In genomic region chr3:37182415-37183269, GRCm38 (mm10) we compare ENCODE assay signal across 8 mouse cellular contexts. TPM values are rescaled to one million over a fixed set of nuclear protein-coding genes. Genes with fewer than 3 reads are reported as not detected.
DNase-seq lines count a peak whose midpoint lies in the region; ATAC-seq and TF ChIP-seq lines count a peak whose summit lies in the region.

No protein-coding gene starts in this region.

- H3K4me3 ChIP-seq in gastrocnemius, adult 2 months = no peak overlapping the region
- H3K4me3 ChIP-seq in limb, embryonic 14.5 days (replicated peaks; ENCODE audit: low read length) = no peak overlapping the region
- H3K4me3 ChIP-seq in kidney, embryonic 14.5 days (ENCODE audit: low read length) = no peak overlapping the region

- H3K4me1 ChIP-seq in limb, embryonic 14.5 days (ENCODE audit: control insufficient read depth, insufficient read depth, low read length) = 0 out of 2 replicates have a peak, but pooled peaks cover 3% of the 10 kb centered on the region
- peaks cover 4% of the 10 kb centered on the region; the same call in 1 of the 2 replicates for H3K4me1 ChIP-seq in kidney, embryonic 14.5 days (ENCODE audit: control insufficient read depth, insufficient read depth, low read length)

- no peaks in the 10 kb centered on the region for H3K36me3 ChIP-seq in limb, embryonic 14.5 days (ENCODE audit: control insufficient read depth, insufficient read depth, low read length)
- H3K36me3 ChIP-seq in kidney, embryonic 14.5 days (ENCODE audit: control insufficient read depth, insufficient read depth, low read length) = no peaks in the 10 kb centered on the region

- intact Hi-C loops in gastrocnemius, adult 2 months (cut with DNase I) = no loop called here

- ATAC-seq in frontal cortex, adult (ENCODE audit: low TSS enrichment) = peak; percentile 41
- ATAC-seq in limb, embryonic 14.5 days (ENCODE audit: low FRiP score, low read depth) = no peak
- ATAC-seq in kidney, embryonic 14.5 days (ENCODE audit: low FRiP score, low TSS enrichment) = no peak
- no peak for ATAC-seq in megakaryocyte-erythroid progenitor cell, adult 5-6 weeks (replicated peaks; ENCODE audit: low FRiP score, low TSS enrichment, poor library complexity, severe bottlenecking)

- no peak for DNase-seq in frontal cortex, postnatal 25 days (ENCODE audit: low spot score in 2 of 2)
- DNase-seq in ZHBTc4 (ENCODE audit: low read depth, low spot score) = peak; percentile 4
- DNase-seq in gastrocnemius, adult 2 months = peak; percentile 43
- DNase-seq in limb, embryonic 14.5 days (ENCODE audit: low spot score) = peak; percentile 35
- DNase-seq in testis, postnatal 10 days (ENCODE audit: low spot score) = peak; percentile 50

- H3K27ac ChIP-seq in gastrocnemius, adult 2 months = no peak overlapping the region
- no peak overlapping the region for H3K27ac ChIP-seq in limb, embryonic 14.5 days (replicated peaks; ENCODE audit: low read depth, low read length)
- no peak overlapping the region for H3K27ac ChIP-seq in kidney, embryonic 14.5 days (ENCODE audit: low read depth, low read length)

- H3K9me3 ChIP-seq in limb, embryonic 14.5 days (ENCODE audit: control insufficient read depth, low read length) = no peaks in the 10 kb centered on the region
- no peaks in the 10 kb centered on the region for H3K9me3 ChIP-seq in kidney, embryonic 14.5 days (ENCODE audit: control insufficient read depth, low read length)

- H3K27me3 ChIP-seq in limb, embryonic 14.5 days (ENCODE audit: control insufficient read depth, insufficient read depth, low read length) = no peaks in the 10 kb centered on the region
- H3K27me3 ChIP-seq in kidney, embryonic 14.5 days (ENCODE audit: control insufficient read depth, insufficient read depth, low read length) = no peaks in the 10 kb centered on the region

- no peak overlapping the region for H3K4me2 ChIP-seq in limb, embryonic 14.5 days (replicated peaks; ENCODE audit: low read depth, low read length, severe bottlenecking)
- no peak overlapping the region for H3K4me2 ChIP-seq in kidney, embryonic 14.5 days (replicated peaks; ENCODE audit: low read depth, low read length)

- H3K9ac ChIP-seq in limb, embryonic 14.5 days (ENCODE audit: low read depth, low read length, severe bottlenecking) = no peak overlapping the region
- H3K9ac ChIP-seq in kidney, embryonic 14.5 days (ENCODE audit: low read depth, low read length) = no peak overlapping the region

- TF ChIP-seq POLR2A in limb, embryonic 14.5 days (IDR thresholded peaks at IDR 0.05; ENCODE audit: borderline replicate concordance, extremely low read depth, insufficient read depth, insufficient read length) = no peak

- WGBS in limb, embryonic 14.5 days = 51% methylated on average over 16 of the region's 16 CpGs
- 59% methylated on average over 16 of the region's 16 CpGs for WGBS in kidney, embryonic 14.5 days

- no peak for TF ChIP-seq CTCF in gastrocnemius, adult 2 months (IDR thresholded peaks at IDR 0.05)

RNA-seq across cellular contexts. Expression of gene Il21, which starts 49.8 kb away (rescaled TPM):
- not detected for total RNA-seq in gastrocnemius, adult 2 months (2021)
- not detected in 2 replicates for polyA plus RNA-seq in limb, embryonic 14.5 days (2012; rRNA removed)
- not detected in 2 replicates for polyA plus RNA-seq in limb, embryonic 14.5 days (2014; fragmentation: Nextera tagmentation; extraction: Ambion mirVana)
- polyA plus RNA-seq in kidney, embryonic 14.5 days (2014; fragmentation: Nextera tagmentation; extraction: Ambion mirVana) = not detected in 2 replicates
- not detected in 2 replicates for total RNA-seq in megakaryocyte-erythroid progenitor cell, adult 5-6 weeks (2014; fragmentation: Nextera tagmentation)
- not detected in 2 replicates for total RNA-seq in megakaryocyte-erythroid progenitor cell, adult 5-6 weeks (2017)

RNA-seq across cellular contexts. Expression of gene Il2, which starts 56.9 kb away (rescaled TPM):
- not detected for total RNA-seq in gastrocnemius, adult 2 months (2021)
- polyA plus RNA-seq in limb, embryonic 14.5 days (2012; rRNA removed) = 0.15 and 0.52 TPM in 2 replicates
- 0.50 and 0.74 TPM in 2 replicates for polyA plus RNA-seq in limb, embryonic 14.5 days (2014; fragmentation: Nextera tagmentation; extraction: Ambion mirVana)
- 0.27 and 0.30 TPM in 2 replicates for polyA plus RNA-seq in kidney, embryonic 14.5 days (2014; fragmentation: Nextera tagmentation; extraction: Ambion mirVana)
- not detected in 2 replicates for total RNA-seq in megakaryocyte-erythroid progenitor cell, adult 5-6 weeks (2014; fragmentation: Nextera tagmentation)
- not detected in 2 replicates for total RNA-seq in megakaryocyte-erythroid progenitor cell, adult 5-6 weeks (2017)

Comparison
In these comparisons a context has a peak if more than half of its experiments do, and no peak if none do; other contexts are left out.
1. DNase-seq: peak in ZHBTc4 (single experiment), gastrocnemius, adult 2 months (single experiment), limb, embryonic 14.5 days (single experiment) and testis, postnatal 10 days (single experiment); none in frontal cortex, postnatal 25 days (0 of 2).